17 mouse cellular contexts compared by ENCODE assay signal in genomic region chr6:93509857-93510256, GRCm38 (mm10).
DNase-seq lines count a peak whose midpoint lies in the region; ATAC-seq and TF ChIP-seq lines count a peak whose summit lies in the region.
"Had no signal": no experiment of that assay in that cellular context is flagged by ENCODE, and none has a peak within 500 bp of the region (broad histone marks: within the 10 kb centered on the region; RNA-seq: fewer than 3 reads in every experiment).

No protein-coding gene starts in this region.

- ATAC-seq in erythroblast, adult 5-6 weeks (replicated peaks; ENCODE audit: low FRiP score, poor library complexity, severe bottlenecking), result no peak
- ATAC-seq: liver, embryonic 12.5 days had no signal

- no peak overlapping the region for H3K4me3 ChIP-seq in gastrocnemius, adult 2 months
- H3K4me3 ChIP-seq in layer of hippocampus, adult 2 months, result no peak overlapping the region
- H3K4me3 ChIP-seq: embryonic facial prominence, embryonic 13.5 days; forebrain, embryonic 12.5 days; hindbrain, embryonic 13.5 days; liver, embryonic 12.5 days had no signal

- peak; percentile 10; the same call in 1 of the 2 replicates for TF ChIP-seq CTCF in gastrocnemius, adult 2 months (IDR thresholded peaks at IDR 0.05)
- peak; percentile 53 for TF ChIP-seq CTCF in layer of hippocampus, adult 2 months (conservative IDR thresholded peaks at IDR 0.05)

- intact Hi-C loops in gastrocnemius, adult 2 months (cut with DNase I), result no loop called here
- intact Hi-C loops in gastrocnemius, postnatal 36 days (cut with DNase I), result no loop called here

- H3K27ac ChIP-seq in gastrocnemius, adult 2 months, result no peak overlapping the region
- H3K27ac ChIP-seq in layer of hippocampus, adult 2 months, result no peak overlapping the region
- H3K27ac ChIP-seq: embryonic facial prominence, embryonic 13.5 days; forebrain, embryonic 12.5 days; hindbrain, embryonic 13.5 days; liver, embryonic 12.5 days had no signal

- DNase-seq in gastrocnemius, adult 2 months, result no peak
- no peak for DNase-seq in gastrocnemius, postnatal 36 days
- DNase-seq in layer of hippocampus, adult 2 months (ENCODE audit: low spot score in 2 of 2), result no peak
- no peak for DNase-seq in layer of hippocampus, postnatal 25 days (ENCODE audit: extremely low spot score in 1 of 2, low spot score in 1 of 2)
- DNase-seq in 3T3-L1 (ENCODE audit: low read depth, low spot score) (peak; percentile 21), ZHBTc4 (ENCODE audit: low read depth, low spot score) (peak; percentile 20)
- no peak for DNase-seq in yolk sac, embryonic 10.5 days (ENCODE audit: low spot score)
- DNase-seq: cerebellum, adult 9-10 months; layer of hippocampus, adult 9-11 months; left cerebral cortex, postnatal 4 days; right cerebral cortex, postnatal 25 days; thymus, adult 2 months had no signal

Comparison
In these comparisons a context has a peak if more than half of its experiments do, and no peak if none do; other contexts are left out.
1. DNase-seq: peak in 3T3-L1 (single experiment) and ZHBTc4 (single experiment); none in gastrocnemius, adult 2 months (single experiment), gastrocnemius, postnatal 36 days (0 of 2), layer of hippocampus, adult 2 months (0 of 2), layer of hippocampus, postnatal 25 days (0 of 2) and yolk sac, embryonic 10.5 days (single experiment).